Comparison of ENCODE assay signal across 13 mouse cellular contexts in the genomic region with DNA sequence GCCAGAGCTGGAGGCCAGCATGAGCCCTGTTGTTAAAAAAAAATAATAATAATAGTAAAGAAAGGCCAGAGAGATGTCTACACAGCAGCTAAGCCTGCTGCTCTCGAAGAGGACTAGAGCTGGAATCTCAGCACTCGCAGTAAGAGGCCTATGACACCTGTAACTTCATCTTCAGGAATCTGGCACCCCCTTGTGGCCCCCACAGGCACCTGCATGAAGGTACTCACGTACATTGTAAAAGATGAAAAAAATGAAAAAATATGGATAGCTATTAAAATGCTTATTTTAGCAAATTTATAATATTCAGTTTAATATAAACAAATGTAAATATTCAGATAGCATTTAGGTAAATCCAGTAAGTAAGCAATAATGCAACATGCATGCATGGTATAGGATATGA. TPM values are rescaled to one million over a fixed set of nuclear protein-coding genes. Genes with fewer than 3 reads are reported as not detected.
DNase-seq lines count a peak whose midpoint lies in the region; ATAC-seq and TF ChIP-seq lines count a peak whose summit lies in the region.
"Had no signal": no experiment of that assay in that cellular context is flagged by ENCODE, and none has a peak within 500 bp of the region (broad histone marks: within the 10 kb centered on the region; RNA-seq: fewer than 3 reads in every experiment).

No protein-coding gene starts in this region.

- no peak overlapping the region for H3K4me3 ChIP-seq in heart, adult 2 months
- no peak overlapping the region for H3K4me3 ChIP-seq in midbrain, postnatal 0 days (ENCODE audit: low read depth, low read length)
- no peak overlapping the region for H3K4me3 ChIP-seq in midbrain, embryonic 16.5 days (ENCODE audit: low read depth, low read length)
- H3K4me3 ChIP-seq in ES-E14 (ENCODE audit: insufficient read depth in 1 of 2, low read depth in 1 of 2, low read length in 2 of 2, poor library complexity in 1 of 2, severe bottlenecking in 1 of 2) = no peak overlapping the region
- H3K4me3 ChIP-seq in hindbrain, embryonic 11.5 days (ENCODE audit: low read depth, low read length) = no peak overlapping the region
- H3K4me3 ChIP-seq: liver, embryonic 15.5 days had no signal

- in situ Hi-C loops in ES-E14 (cut with MboI; ENCODE audit: low sequenced_read_pairs in 2 of 2, unreplicated experiment in 2 of 2) = loop anchor here in 1 of 2 experiments (25.0 kb wide), 1 partner anchor 452 kb away; no protein-coding TSS in a partner anchor

- no peak overlapping the region for H3K4me2 ChIP-seq in midbrain, postnatal 0 days (ENCODE audit: low read depth, low read length, poor library complexity, severe bottlenecking)
- no peak overlapping the region for H3K4me2 ChIP-seq in midbrain, embryonic 16.5 days (ENCODE audit: low read length)
- H3K4me2 ChIP-seq in hindbrain, embryonic 11.5 days (replicated peaks; ENCODE audit: low read depth, low read length) = no peak overlapping the region
- H3K4me2 ChIP-seq: liver, embryonic 15.5 days had no signal

- no peak overlapping the region for H3K9ac ChIP-seq in heart, adult 2 months (ENCODE audit: low read depth, low read length)
- no peak overlapping the region for H3K9ac ChIP-seq in midbrain, postnatal 0 days (replicated peaks; ENCODE audit: low read length, poor library complexity, severe bottlenecking)
- no peak overlapping the region for H3K9ac ChIP-seq in midbrain, embryonic 16.5 days (ENCODE audit: low read depth, low read length)
- no peak overlapping the region for H3K9ac ChIP-seq in ES-E14 (ENCODE audit: insufficient read depth, low read depth, low read length, poor library complexity, severe bottlenecking)
- H3K9ac ChIP-seq in hindbrain, embryonic 11.5 days (ENCODE audit: low read depth, low read length) = no peak overlapping the region
- H3K9ac ChIP-seq: liver, embryonic 15.5 days had no signal

- no peaks in the 10 kb centered on the region for H3K36me3 ChIP-seq in heart, adult 2 months (ENCODE audit: control insufficient read depth, insufficient read depth, low read length)
- peaks cover 15% of the 10 kb centered on the region for H3K36me3 ChIP-seq in midbrain, postnatal 0 days (ENCODE audit: insufficient read depth, low read length)
- H3K36me3 ChIP-seq in midbrain, embryonic 16.5 days (ENCODE audit: control insufficient read depth, insufficient read depth, low read length) = peaks cover 9% of the 10 kb centered on the region
- peaks cover 3% of the 10 kb centered on the region; the same call in 1 of the 2 replicates for H3K36me3 ChIP-seq in ES-E14 (ENCODE audit: control insufficient read depth, insufficient read depth, low read length, poor library complexity, severe bottlenecking)
- H3K36me3 ChIP-seq in hindbrain, embryonic 11.5 days (ENCODE audit: control insufficient read depth, insufficient read depth, low read length) = 0 out of 2 replicates have a peak, but pooled peaks cover 3% of the 10 kb centered on the region

- TF ChIP-seq POLR2A in heart, adult 2 months (IDR thresholded peaks at IDR 0.05; ENCODE audit: insufficient read depth, low read depth, low read length) = no peak

- DNase-seq in heart, adult 2 months = no peak
- DNase-seq in heart, postnatal 10 days = no peak
- DNase-seq in midbrain, postnatal 0 days (ENCODE audit: low spot score) = no peak
- DNase-seq in ES-E14 (ENCODE audit: low read depth, low spot score) = no peak
- DNase-seq in induced T-regulatory cell, adult 2 months (ENCODE audit: low read depth) = peak; percentile 48
- DNase-seq in left cerebral cortex, adult 8-10 months (ENCODE audit: low spot score in 2 of 2) = no peak
- DNase-seq in hindbrain, embryonic 11.5 days (ENCODE audit: low spot score) = no peak
- DNase-seq: layer of hippocampus, adult 9-11 months; midbrain, embryonic 14.5 days had no signal

- H3K79me2 ChIP-seq in heart, adult 2 months (replicated peaks; ENCODE audit: control insufficient read depth, insufficient read depth, low read length) = no peaks in the 10 kb centered on the region

- H3K27me3 ChIP-seq in heart, adult 2 months (ENCODE audit: control insufficient read depth, insufficient read depth, low read length) = no peaks in the 10 kb centered on the region
- H3K27me3 ChIP-seq in midbrain, postnatal 0 days (ENCODE audit: insufficient read depth, low read length) = no peaks in the 10 kb centered on the region
- H3K27me3 ChIP-seq in midbrain, embryonic 16.5 days (ENCODE audit: control insufficient read depth, insufficient read depth, low read depth, low read length) = no peaks in the 10 kb centered on the region
- H3K27me3 ChIP-seq in hindbrain, embryonic 11.5 days (ENCODE audit: control insufficient read depth, insufficient read depth, low read length) = no peaks in the 10 kb centered on the region
- H3K27me3 ChIP-seq: liver, embryonic 15.5 days had no signal

- ATAC-seq in midbrain, postnatal 0 days (ENCODE audit: low FRiP score) = no peak
- no peak for ATAC-seq in midbrain, embryonic 16.5 days
- no peak for ATAC-seq in hindbrain, embryonic 11.5 days (ENCODE audit: low FRiP score)
- ATAC-seq: hindbrain, embryonic 16.5 days had no signal

- peak; percentile 66 for TF ChIP-seq CTCF in heart, adult 2 months (IDR thresholded peaks at IDR 0.05)
- peak; percentile 41 for TF ChIP-seq CTCF in midbrain, postnatal 0 days (IDR thresholded peaks at IDR 0.05)

- 0 out of 2 replicates have a peak, but pooled peaks cover 4% of the 10 kb centered on the region for H3K9me3 ChIP-seq in midbrain, postnatal 0 days (ENCODE audit: low read length)
- no peaks in the 10 kb centered on the region for H3K9me3 ChIP-seq in midbrain, embryonic 16.5 days (replicated peaks; ENCODE audit: control insufficient read depth, low read length, poor library complexity, severe bottlenecking)
- H3K9me3 ChIP-seq in ES-E14 (ENCODE audit: control insufficient read depth, insufficient read depth, low read depth, low read length) = no peaks in the 10 kb centered on the region
- no peaks in the 10 kb centered on the region for H3K9me3 ChIP-seq in hindbrain, embryonic 11.5 days (ENCODE audit: control insufficient read depth, low read length)
- H3K9me3 ChIP-seq: liver, embryonic 15.5 days had no signal

- no peak overlapping the region for H3K27ac ChIP-seq in heart, adult 2 months
- no peak overlapping the region for H3K27ac ChIP-seq in midbrain, postnatal 0 days (ENCODE audit: low read depth, low read length)
- H3K27ac ChIP-seq in midbrain, embryonic 16.5 days (ENCODE audit: low read length) = no peak overlapping the region
- H3K27ac ChIP-seq in ES-E14 (ENCODE audit: insufficient read depth, low read depth, low read length, poor library complexity, severe bottlenecking) = no peak overlapping the region
- no peak overlapping the region for H3K27ac ChIP-seq in hindbrain, embryonic 11.5 days (ENCODE audit: low read depth, low read length)
- H3K27ac ChIP-seq: liver, embryonic 15.5 days had no signal

- 0 out of 2 replicates have a peak, but pooled peaks have one; percentile 7 for TF ChIP-seq EP300 in heart, adult 2 months (IDR thresholded peaks at IDR 0.05; ENCODE audit: insufficient read depth, low read depth, low read length)

- intact Hi-C loops in heart, adult 2 months (cut with DNase I) = loop anchor here (5.0 kb wide), 1 partner anchor 177 kb away; a partner anchor contains a TSS
- intact Hi-C loops in heart, postnatal 10 days (cut with DNase I) = loop anchor here (5.0 kb wide), 1 partner anchor 177 kb away; a partner anchor contains a TSS

- WGBS in heart, adult 2 months = 97% methylated on average over 3 of the region's 3 CpGs
- WGBS in midbrain, postnatal 0 days = 96% methylated on average over 3 of the region's 3 CpGs
- WGBS in midbrain, embryonic 16.5 days = 98% methylated on average over 3 of the region's 3 CpGs
- WGBS in hindbrain, embryonic 11.5 days = 96% methylated on average over 3 of the region's 3 CpGs

- H3K4me1 ChIP-seq in heart, adult 2 months (ENCODE audit: control insufficient read depth, insufficient read depth, low read length) = peaks cover 9% of the 10 kb centered on the region
- H3K4me1 ChIP-seq in midbrain, postnatal 0 days (ENCODE audit: insufficient read depth, low read length) = no peaks in the 10 kb centered on the region
- H3K4me1 ChIP-seq in midbrain, embryonic 16.5 days (ENCODE audit: control insufficient read depth, insufficient read depth, low read length) = no peaks in the 10 kb centered on the region
- peaks cover 2 to 6% of the 10 kb centered on the region in 2 experiments; a peak in 1 of 4 replicates for H3K4me1 ChIP-seq in ES-E14 (ENCODE audit: control insufficient read depth in 2 of 2, insufficient read depth in 2 of 2, low read length in 2 of 2, poor library complexity in 1 of 2)
- H3K4me1 ChIP-seq in hindbrain, embryonic 11.5 days (replicated peaks; ENCODE audit: control insufficient read depth, insufficient read depth, low read length) = no peaks in the 10 kb centered on the region
- H3K4me1 ChIP-seq: liver, embryonic 15.5 days had no signal

TF ChIP-seq in ES-E14, 5 proteins besides CTCF, POLR2A, EP300 and RAD21:
- TF ChIP-seq CHD2 (IDR thresholded peaks at IDR 0.05; ENCODE audit: low read depth, low read length) (no peak), ZNF384 (IDR thresholded peaks at IDR 0.05; ENCODE audit: low read depth, low read length) (0 out of 2 replicates have a peak, but pooled peaks have one; percentile 14), MAFK (IDR thresholded peaks at IDR 0.05; ENCODE audit: insufficient read depth, low read depth, low read length) (no peak)

RNA-seq across cellular contexts. Expression of a gene that starts 44.9 kb away (rescaled TPM):
- total RNA-seq in heart, adult 2 months (2021) = not detected
- not detected in 2 replicates for polyA plus RNA-seq in heart, adult 2 months (2012; rRNA removed)
- not detected for total RNA-seq in heart, postnatal 10 days (2021)
- total RNA-seq in midbrain, postnatal 0 days (2014; rRNA removed) = not detected in 2 replicates
- polyA plus RNA-seq in midbrain, postnatal 0 days (2015; fragmentation: Nextera tagmentation; extraction: Ambion mirVana) = not detected in 2 replicates
- polyA plus RNA-seq in midbrain, embryonic 16.5 days (2015; fragmentation: Nextera tagmentation; extraction: Ambion mirVana) = not detected in 2 replicates
- total RNA-seq in ES-E14 (2012; rRNA removed) = not detected in 2 replicates
- not detected for total RNA-seq in left cerebral cortex, adult 8-10 months (2022)
- polyA plus RNA-seq in hindbrain, embryonic 11.5 days (2014; fragmentation: Nextera tagmentation; extraction: Ambion mirVana) = not detected in 2 replicates
- polyA plus RNA-seq: forebrain, embryonic 11.5 days; hindbrain, embryonic 16.5 days; liver, embryonic 15.5 days; midbrain, embryonic 14.5 days had no signal

RNA-seq across cellular contexts. Expression of a gene that starts 58.4 kb away (rescaled TPM):
- not detected for total RNA-seq in heart, adult 2 months (2021)
- not detected in 2 replicates for polyA plus RNA-seq in heart, adult 2 months (2012; rRNA removed)
- total RNA-seq in heart, postnatal 10 days (2021) = not detected
- total RNA-seq in midbrain, postnatal 0 days (2014; rRNA removed) = not detected in 2 replicates
- not detected in 2 replicates for polyA plus RNA-seq in midbrain, postnatal 0 days (2015; fragmentation: Nextera tagmentation; extraction: Ambion mirVana)
- polyA plus RNA-seq in midbrain, embryonic 16.5 days (2015; fragmentation: Nextera tagmentation; extraction: Ambion mirVana) = not detected in 2 replicates
- not detected in 2 replicates for total RNA-seq in ES-E14 (2012; rRNA removed)
- total RNA-seq in left cerebral cortex, adult 8-10 months (2022) = not detected
- not detected in 2 replicates for polyA plus RNA-seq in hindbrain, embryonic 11.5 days (2014; fragmentation: Nextera tagmentation; extraction: Ambion mirVana)
- polyA plus RNA-seq: forebrain, embryonic 11.5 days; hindbrain, embryonic 16.5 days; liver, embryonic 15.5 days had no signal
